8 mouse cellular contexts compared by ENCODE assay signal in genomic region chr5:38318966-38319786, GRCm38 (mm10). TPM values are rescaled to one million over a fixed set of nuclear protein-coding genes. Genes with fewer than 3 reads are reported as not detected.
A peak's percentile ranks its signal among the peaks of the same experiment; 100 is the strongest.
DNase-seq lines count a peak whose midpoint lies in the region; ATAC-seq and TF ChIP-seq lines count a peak whose summit lies in the region.
"Had no signal": no experiment of that assay in that cellular context is flagged by ENCODE, and none has a peak within 500 bp of the region (broad histone marks: within the 10 kb centered on the region; RNA-seq: fewer than 3 reads in every experiment).

TSS of gene Drd5 (plus strand) at chr5:38319367.

- 0 out of 2 replicates have a peak, but pooled peaks cover 2% of the 10 kb centered on the region for H3K4me1 ChIP-seq in liver, embryonic 11.5 days (replicated peaks; ENCODE audit: control insufficient read depth, insufficient read depth, low read length)
- H3K4me1 ChIP-seq in embryonic fibroblast, embryonic 13.5 days (ENCODE audit: control insufficient read depth, insufficient read depth, low read length), result no peaks in the 10 kb centered on the region

- H3K9me3 ChIP-seq in liver, embryonic 11.5 days (ENCODE audit: control insufficient read depth, low read length), result no peaks in the 10 kb centered on the region

- ATAC-seq in liver, embryonic 11.5 days (replicated peaks; ENCODE audit: low FRiP score), result no peak

- H3K4me3 ChIP-seq in liver, embryonic 11.5 days (ENCODE audit: low read depth, low read length), result peak within 1 kb of the TSS; percentile 32
- H3K4me3 ChIP-seq in embryonic fibroblast, embryonic 13.5 days (ENCODE audit: insufficient read depth, low read length), result peak within 1 kb of the TSS; percentile 21; the same call in 1 of the 2 replicates

- H3K36me3 ChIP-seq in liver, embryonic 11.5 days (ENCODE audit: control insufficient read depth, insufficient read depth, low read length), result no peaks in the 10 kb centered on the region
- no peaks in the 10 kb centered on the region for H3K36me3 ChIP-seq in splenic B cell, adult 2 months (ENCODE audit: control insufficient read depth, insufficient read depth, low read length, poor library complexity, severe bottlenecking)

- TF ChIP-seq POLR2A in embryonic fibroblast, embryonic 13.5 days (IDR thresholded peaks at IDR 0.05; ENCODE audit: low read depth, low read length), result no peak

- peaks cover 51% of the 10 kb centered on the region for H3K27me3 ChIP-seq in liver, embryonic 11.5 days (replicated peaks; ENCODE audit: control insufficient read depth, insufficient read depth, low read length)
- no peaks in the 10 kb centered on the region; the same call in 1 of the 2 replicates for H3K27me3 ChIP-seq in splenic B cell, adult 2 months (ENCODE audit: control insufficient read depth, insufficient read depth, low read length, poor library complexity, severe bottlenecking)

- peak within 1 kb of the TSS; percentile 55 for H3K4me2 ChIP-seq in liver, embryonic 11.5 days

- no peak for DNase-seq in liver, embryonic 11.5 days (ENCODE audit: low spot score)
- DNase-seq in liver, result no peak
- no peak for DNase-seq in layer of hippocampus, postnatal 36 days
- peak; percentile 1 for DNase-seq in splenic B cell, adult 2 months (ENCODE audit: low read depth, low spot score)
- no peak for DNase-seq in urinary bladder, postnatal 25 days (ENCODE audit: low spot score)
- DNase-seq in spleen, postnatal 14 days (ENCODE audit: low spot score in 2 of 2), result no peak
- DNase-seq: adrenal gland, postnatal 10 days had no signal

- H3K9ac ChIP-seq in liver, embryonic 11.5 days (ENCODE audit: low read depth, low read length), result no peak within 1 kb of the TSS

- no peak for TF ChIP-seq CTCF in embryonic fibroblast, embryonic 13.5 days (IDR thresholded peaks at IDR 0.05; ENCODE audit: borderline replicate concordance, insufficient read depth, low read length)

- no peak within 1 kb of the TSS for H3K27ac ChIP-seq in liver, embryonic 11.5 days (ENCODE audit: low read depth, low read length)
- H3K27ac ChIP-seq in embryonic fibroblast, embryonic 13.5 days (ENCODE audit: insufficient read depth, low read length), result no peak within 1 kb of the TSS

- 4% methylated on average over 66 of the region's 67 CpGs for WGBS in liver, embryonic 11.5 days

RNA-seq across cellular contexts. Expression of gene Drd5, which starts in this region (rescaled TPM):
- not detected in 2 replicates for polyA plus RNA-seq in liver, embryonic 11.5 days (2014; fragmentation: Nextera tagmentation; extraction: Ambion mirVana)
- not detected in 2 replicates for polyA plus RNA-seq in embryonic fibroblast, embryonic 13.5 days (2011; ENCODE audit: insufficient read length, low read depth, missing spikeins)
- total RNA-seq in layer of hippocampus, postnatal 36 days (2021), result 10 to 100 TPM; 14.1 to 16.5 TPM
- total RNA-seq: adrenal gland, postnatal 10 days had no signal
